In the genomic region with DNA sequence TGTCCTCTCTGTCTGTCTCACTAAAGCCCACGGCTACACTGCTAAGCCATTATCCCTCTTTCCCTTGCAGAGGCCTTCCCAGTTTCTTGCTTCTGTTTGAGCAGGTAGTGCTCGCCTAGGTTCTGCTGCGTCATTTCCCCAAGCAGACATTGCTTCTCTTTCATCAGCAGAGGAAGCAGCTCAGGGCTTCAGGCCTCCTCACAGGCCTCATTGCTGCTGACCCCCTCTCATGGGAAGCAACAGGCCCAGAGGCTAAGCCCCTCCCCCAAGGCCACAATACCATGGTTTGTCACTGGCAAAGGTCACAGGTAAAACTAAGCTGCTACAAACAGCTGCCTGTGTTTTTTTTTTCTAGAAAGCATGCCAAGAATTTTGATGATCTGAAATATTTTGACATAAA, we compare ENCODE assay signal across 9 mouse cellular contexts. TPM values are rescaled to one million over a fixed set of nuclear protein-coding genes. Genes with fewer than 3 reads are reported as not detected.
DNase-seq lines count a peak whose midpoint lies in the region; ATAC-seq lines count a peak whose summit lies in the region.
"Had no signal": no experiment of that assay in that cellular context is flagged by ENCODE, and none has a peak within 500 bp of the region (broad histone marks: within the 10 kb centered on the region; RNA-seq: fewer than 3 reads in every experiment).

No protein-coding gene starts in this region.

- 62% methylated on average over 3 of the region's 3 CpGs for WGBS in hindbrain, embryonic 10.5 days
- 62% methylated on average over 3 of the region's 3 CpGs for WGBS in hindbrain, embryonic 12.5 days
- WGBS in neural tube, embryonic 15.5 days: 57% methylated on average over 3 of the region's 3 CpGs

- peaks cover 10% of the 10 kb centered on the region; the same call in 1 of the 2 replicates for H3K4me1 ChIP-seq in hindbrain, embryonic 10.5 days (replicated peaks)
- H3K4me1 ChIP-seq in hindbrain, embryonic 12.5 days: peaks cover 5% of the 10 kb centered on the region; the same call in 1 of the 2 replicates
- peaks cover 6% of the 10 kb centered on the region; the same call in 1 of the 2 replicates for H3K4me1 ChIP-seq in neural tube, embryonic 15.5 days

- H3K36me3 ChIP-seq in hindbrain, embryonic 10.5 days: no peaks in the 10 kb centered on the region
- no peaks in the 10 kb centered on the region for H3K36me3 ChIP-seq in hindbrain, embryonic 12.5 days
- no peaks in the 10 kb centered on the region for H3K36me3 ChIP-seq in neural tube, embryonic 15.5 days

- H3K9me3 ChIP-seq in hindbrain, embryonic 10.5 days: no peaks in the 10 kb centered on the region
- no peaks in the 10 kb centered on the region for H3K9me3 ChIP-seq in hindbrain, embryonic 12.5 days (replicated peaks)
- H3K9me3 ChIP-seq in neural tube, embryonic 15.5 days (replicated peaks): no peaks in the 10 kb centered on the region

- H3K4me3 ChIP-seq in hindbrain, embryonic 10.5 days: no peak overlapping the region
- H3K4me3 ChIP-seq in hindbrain, embryonic 12.5 days: no peak overlapping the region
- H3K4me3 ChIP-seq in neural tube, embryonic 15.5 days (replicated peaks): no peak overlapping the region

- H3K4me2 ChIP-seq in hindbrain, embryonic 12.5 days (replicated peaks): no peak overlapping the region
- no peak overlapping the region for H3K4me2 ChIP-seq in neural tube, embryonic 15.5 days

- DNase-seq in hindbrain, embryonic 10.5 days (ENCODE audit: low spot score): peak; percentile 22
- DNase-seq in embryo, embryonic 11 days: peak; percentile 59
- peak; percentile 52 for DNase-seq in kidney, postnatal 10 days
- DNase-seq in layer of hippocampus, adult 11-12 months (ENCODE audit: low spot score): no peak
- no peak for DNase-seq in left cerebral cortex, postnatal 36 days (ENCODE audit: low spot score in 2 of 2)
- no peak for DNase-seq in left cerebral cortex, adult 18-20 months (ENCODE audit: low spot score in 2 of 2)

- no peaks in the 10 kb centered on the region for H3K27me3 ChIP-seq in hindbrain, embryonic 10.5 days (ENCODE audit: insufficient read depth, poor library complexity, severe bottlenecking)
- H3K27me3 ChIP-seq in hindbrain, embryonic 12.5 days: no peaks in the 10 kb centered on the region
- H3K27me3 ChIP-seq in neural tube, embryonic 15.5 days (replicated peaks): no peaks in the 10 kb centered on the region

- 0 out of 2 replicates have a peak overlapping the region, but pooled peaks have one; percentile 53 for H3K27ac ChIP-seq in hindbrain, embryonic 10.5 days
- H3K27ac ChIP-seq in hindbrain, embryonic 12.5 days: no peak overlapping the region
- peak overlapping the region; percentile 10; the same call in 1 of the 2 replicates for H3K27ac ChIP-seq in neural tube, embryonic 15.5 days (replicated peaks)

- no peak overlapping the region for H3K9ac ChIP-seq in hindbrain, embryonic 12.5 days
- no peak overlapping the region for H3K9ac ChIP-seq in neural tube, embryonic 15.5 days (replicated peaks)

- no peak for ATAC-seq in hindbrain, embryonic 12.5 days (ENCODE audit: low FRiP score)
- ATAC-seq in neural tube, embryonic 15.5 days (ENCODE audit: low FRiP score): no peak

- intact Hi-C loops in left cerebral cortex, postnatal 36 days (cut with DNase I): no loop called here

RNA-seq across cellular contexts. Expression of a gene that starts 4.8 kb away (rescaled TPM):
- polyA plus RNA-seq in hindbrain, embryonic 10.5 days (2016; fragmentation: Nextera tagmentation; extraction: Ambion mirVana): 1.7 and 2.3 TPM in 2 replicates
- polyA plus RNA-seq in hindbrain, embryonic 12.5 days (2016; fragmentation: Nextera tagmentation; extraction: Ambion mirVana): 0.47 and 0.75 TPM in 2 replicates
- 0.23 and 2.3 TPM in 2 replicates for polyA plus RNA-seq in neural tube, embryonic 15.5 days (2015; fragmentation: Nextera tagmentation; extraction: Ambion mirVana)
- not detected for total RNA-seq in left cerebral cortex, postnatal 36 days (2021)
- total RNA-seq in left cerebral cortex, adult 18-20 months (2021): not detected

RNA-seq across cellular contexts. Expression of a gene that starts 17.5 kb away (rescaled TPM):
- not detected in 2 replicates for polyA plus RNA-seq in hindbrain, embryonic 10.5 days (2016; fragmentation: Nextera tagmentation; extraction: Ambion mirVana)
- 0.49 and 1.1 TPM in 2 replicates for polyA plus RNA-seq in hindbrain, embryonic 12.5 days (2016; fragmentation: Nextera tagmentation; extraction: Ambion mirVana)
- 2.5 and 3.0 TPM in 2 replicates for polyA plus RNA-seq in neural tube, embryonic 15.5 days (2015; fragmentation: Nextera tagmentation; extraction: Ambion mirVana)
- total RNA-seq in left cerebral cortex, postnatal 36 days (2021): 1 to 10 TPM; 3.6 to 5.6 TPM
- 1 to 10 TPM; 4.9 to 5.3 TPM for total RNA-seq in left cerebral cortex, adult 18-20 months (2021)
- polyA plus RNA-seq: large intestine, adult 2 months had no signal

RNA-seq across cellular contexts. Expression of a gene that starts 22.9 kb away (rescaled TPM):
- polyA plus RNA-seq in hindbrain, embryonic 10.5 days (2016; fragmentation: Nextera tagmentation; extraction: Ambion mirVana): 0.85 and 3.3 TPM in 2 replicates
- polyA plus RNA-seq in hindbrain, embryonic 12.5 days (2016; fragmentation: Nextera tagmentation; extraction: Ambion mirVana): 16.6 and 35.9 TPM in 2 replicates
- polyA plus RNA-seq in neural tube, embryonic 15.5 days (2015; fragmentation: Nextera tagmentation; extraction: Ambion mirVana): 28.4 and 40.1 TPM in 2 replicates
- total RNA-seq in left cerebral cortex, postnatal 36 days (2021): 10 to 100 TPM; 38.0 to 47.7 TPM
- total RNA-seq in left cerebral cortex, adult 18-20 months (2021): 10 to 100 TPM; 43.3 to 51.2 TPM

RNA-seq across cellular contexts. Expression of a gene that starts 24.7 kb away (rescaled TPM):
- 140 and 155 TPM in 2 replicates for polyA plus RNA-seq in hindbrain, embryonic 10.5 days (2016; fragmentation: Nextera tagmentation; extraction: Ambion mirVana)
- polyA plus RNA-seq in hindbrain, embryonic 12.5 days (2016; fragmentation: Nextera tagmentation; extraction: Ambion mirVana): 112 and 123 TPM in 2 replicates
- polyA plus RNA-seq in neural tube, embryonic 15.5 days (2015; fragmentation: Nextera tagmentation; extraction: Ambion mirVana): 71.1 and 80.0 TPM in 2 replicates
- total RNA-seq in left cerebral cortex, postnatal 36 days (2021): 100 to 1,000 TPM; 122 to 125 TPM
- total RNA-seq in left cerebral cortex, adult 18-20 months (2021): 100 to 1,000 TPM; 109 to 111 TPM

RNA-seq across cellular contexts. Expression of a gene that starts 25.3 kb away (rescaled TPM):
- polyA plus RNA-seq in hindbrain, embryonic 10.5 days (2016; fragmentation: Nextera tagmentation; extraction: Ambion mirVana): 1.1 and 2.3 TPM in 2 replicates
- polyA plus RNA-seq in hindbrain, embryonic 12.5 days (2016; fragmentation: Nextera tagmentation; extraction: Ambion mirVana): 1.3 and 2.5 TPM in 2 replicates
- 1.5 and 2.8 TPM in 2 replicates for polyA plus RNA-seq in neural tube, embryonic 15.5 days (2015; fragmentation: Nextera tagmentation; extraction: Ambion mirVana)
- 1 to 10 TPM; 3.5 to 4.7 TPM for total RNA-seq in left cerebral cortex, postnatal 36 days (2021)
- total RNA-seq in left cerebral cortex, adult 18-20 months (2021): 1 to 10 TPM; 2.3 to 2.8 TPM

Comparison
In these comparisons a context has a peak if more than half of its experiments do, and no peak if none do; other contexts are left out.
1. DNase-seq: peak in hindbrain, embryonic 10.5 days (single experiment), embryo, embryonic 11 days (single experiment) and kidney, postnatal 10 days (single experiment); none in layer of hippocampus, adult 11-12 months (single experiment), left cerebral cortex, postnatal 36 days (0 of 2) and left cerebral cortex, adult 18-20 months (0 of 2).